Mouse (Mus musculus) spleen, postnatal 14 days (tissue): ENCODE data around the gene Gm3336.
A peak's percentile ranks its signal among the peaks of the same experiment; 100 is the strongest.

Experiments used
- DNase-seq, 2 experiments: peaks; one replicate each; pipeline ENCODE4 v3.0.0; 2021 to 2022; ENCODE audit warnings: low spot score in 2 of 2

Gm3336 gene

GRCm38 (mm10) chr8:70763354-70763753 is 45.0 kb downstream of the Gm3336 start:
- peak; percentile 64 to 84 for DNase-seq

GRCm38 (mm10) chr8:70764026-70764425 is 45.7 kb downstream of the Gm3336 start:
- no peak for DNase-seq

- DNase-seq = no peak
These were observed 46.3 kb downstream of the Gm3336 start for GRCm38 (mm10) chr8:70764676-70765075.

- no peak for DNase-seq
These were observed 47.0 kb downstream of the Gm3336 start for GRCm38 (mm10) chr8:70765329-70765728.

- DNase-seq = peak; percentile 54 to 73
These were observed 47.7 kb downstream of the Gm3336 start for GRCm38 (mm10) chr8:70765838-70766570.

GRCm38 (mm10) chr8:70766571-70767440 is 48.5 kb downstream of the Gm3336 start:
- peak; percentile 55 to 65 for DNase-seq

- DNase-seq = no peak
These were observed 49.2 kb downstream of the Gm3336 start for GRCm38 (mm10) chr8:70767503-70767902.

GRCm38 (mm10) chr8:70768231-70768776 is 50.0 kb downstream of the Gm3336 start:
- DNase-seq = peak; percentile 51 to 67

GRCm38 (mm10) chr8:70768956-70769355 is 50.6 kb downstream of the Gm3336 start:
- no peak for DNase-seq

GRCm38 (mm10) chr8:70769359-70769758 is 51.0 kb downstream of the Gm3336 start:
- DNase-seq = peak; percentile 95 to 99

- no peak for DNase-seq
These were observed 51.5 kb downstream of the Gm3336 start for GRCm38 (mm10) chr8:70769858-70770257.

GRCm38 (mm10) chr8:70770748-70771147 is 52.4 kb downstream of the Gm3336 start:
- no peak for DNase-seq

GRCm38 (mm10) chr8:70771217-70771616 is 52.9 kb downstream of the Gm3336 start:
- DNase-seq = no peak

GRCm38 (mm10) chr8:70772075-70772474 is 53.7 kb downstream of the Gm3336 start:
- no peak for DNase-seq
